Mouse (Mus musculus): ENCODE data around the gene Adamtsl1.

The Adamtsl1 gene

DNA sequence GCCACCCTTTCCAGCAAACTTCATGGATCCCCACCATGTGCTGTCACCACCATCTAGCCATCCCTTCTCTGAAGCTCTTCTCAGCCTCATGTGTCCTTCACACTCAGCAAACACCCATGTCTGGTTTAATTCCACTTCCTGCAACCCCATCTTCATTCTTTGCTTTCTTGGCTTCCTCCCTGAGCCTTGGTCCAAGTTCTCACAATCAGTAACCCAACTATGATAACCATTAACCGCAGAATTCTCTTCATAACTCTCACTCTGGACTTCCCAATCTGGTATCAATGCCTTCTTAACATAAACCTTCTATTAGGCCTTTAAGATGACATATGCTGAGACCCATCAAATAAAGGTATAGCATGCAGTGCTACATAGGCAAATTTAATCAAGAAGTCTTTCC, 815.5 kb downstream of the Adamtsl1 start:
- DNase-seq: no peak

GRCm38 (mm10) chr4:86335861-86336415, 822.0 kb downstream of the Adamtsl1 start:
- no peak for DNase-seq

- DNase-seq: no peak
These were observed 823.3 kb downstream of the Adamtsl1 start for GRCm38 (mm10) chr4:86337216-86337765.

DNA sequence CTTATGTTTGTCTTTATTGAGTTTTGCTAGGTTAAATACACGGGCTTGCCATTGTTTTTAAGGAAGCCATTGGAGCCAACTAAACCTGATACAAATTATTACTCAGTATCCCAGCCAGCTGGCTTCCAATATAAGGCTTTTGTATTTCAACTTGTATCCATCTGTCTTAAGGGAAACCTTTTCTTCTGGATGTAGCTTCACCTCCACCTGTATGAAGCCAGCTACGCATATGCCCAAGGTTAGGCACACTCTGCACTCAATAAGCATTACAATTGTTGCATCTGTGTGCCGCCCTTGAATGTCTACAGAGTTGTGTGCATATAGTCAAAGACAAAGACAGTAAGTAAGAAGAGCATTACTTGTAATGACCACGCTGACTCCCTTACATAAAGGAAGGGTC, 835.4 kb downstream of the Adamtsl1 start:
- no peak for DNase-seq

DNA sequence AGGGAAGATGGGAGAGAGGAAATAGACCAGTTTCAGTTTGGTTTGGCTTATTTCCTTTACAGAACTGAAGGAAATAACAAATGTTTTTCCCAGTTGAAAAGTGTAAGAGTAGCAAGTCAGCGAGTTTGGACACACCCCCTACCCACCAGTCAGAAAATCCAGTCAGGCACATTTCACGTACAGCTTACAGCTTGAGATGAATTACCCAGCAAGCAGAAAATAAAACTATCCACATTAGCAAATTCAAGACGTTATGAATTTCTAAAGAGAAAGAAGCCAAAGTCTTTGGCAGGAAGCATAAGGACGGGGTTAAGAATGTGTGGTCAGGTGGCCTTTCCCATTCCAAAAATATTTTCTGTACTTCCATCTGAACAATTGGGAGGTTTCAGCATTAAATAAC, 838.1 kb downstream of the Adamtsl1 start:
- DNase-seq: no peak

DNA sequence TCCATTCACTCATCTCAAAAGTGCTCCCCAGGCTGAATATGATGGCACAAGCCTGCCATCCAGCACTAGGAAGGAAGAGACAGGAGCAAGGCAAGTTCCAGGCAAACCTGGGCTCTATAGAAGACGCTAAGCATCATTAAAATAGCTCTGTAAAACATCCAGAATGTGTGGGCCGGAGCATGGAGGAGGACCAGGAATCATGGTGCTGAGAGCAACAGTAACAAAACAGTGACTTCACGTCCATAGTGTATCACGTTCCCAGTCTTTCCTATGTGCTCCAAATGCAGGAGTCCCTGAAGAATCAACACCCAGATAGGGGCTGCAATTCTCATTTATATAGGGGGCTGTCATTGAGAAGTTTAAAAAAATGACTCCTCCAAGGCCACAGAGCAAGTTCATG, 839.6 kb downstream of the Adamtsl1 start:
- no peak for DNase-seq

DNA sequence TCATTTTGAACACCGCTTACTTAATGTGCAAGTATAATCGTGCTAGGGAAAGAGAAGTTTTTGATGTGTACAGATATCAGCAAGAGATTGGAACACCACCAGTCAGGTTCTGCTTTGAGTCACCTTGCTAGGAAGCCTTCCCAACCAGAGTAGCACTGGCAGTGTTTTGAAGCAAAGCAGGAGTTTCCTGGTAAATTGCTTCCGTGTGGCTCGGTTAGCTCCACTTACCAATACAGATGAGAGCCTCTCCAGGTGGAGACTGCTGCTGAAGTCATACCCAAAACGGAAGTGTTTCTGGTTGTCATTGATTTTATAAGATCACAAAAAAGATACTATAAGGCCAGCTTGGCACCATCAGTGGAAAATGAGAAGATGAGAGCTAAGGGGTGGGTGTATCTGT, 845.4 kb downstream of the Adamtsl1 start:
- DNase-seq: no peak

- DNase-seq: no peak
These were observed 855.1 kb downstream of the Adamtsl1 start for GRCm38 (mm10) chr4:86369055-86369454.

DNA sequence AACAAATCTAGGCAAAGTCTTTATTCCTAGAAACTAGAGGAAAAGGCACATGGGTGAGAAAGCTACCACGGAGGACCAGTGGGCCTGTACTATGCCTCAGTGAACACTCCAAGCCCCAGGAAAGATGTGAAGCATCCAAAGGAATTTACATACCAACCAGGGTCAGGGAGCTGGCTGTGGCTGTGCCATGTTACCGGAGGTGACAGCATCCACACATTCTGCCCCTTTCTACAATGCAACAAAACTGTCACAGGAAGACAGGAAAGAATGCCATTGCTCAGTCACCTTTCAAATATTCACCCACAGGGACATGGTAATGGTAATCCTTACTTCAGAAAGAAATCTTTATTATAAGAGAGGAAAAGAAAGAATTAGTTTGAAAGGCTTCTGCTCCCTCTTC, 859.2 kb downstream of the Adamtsl1 start:
- DNase-seq: no peak

DNA sequence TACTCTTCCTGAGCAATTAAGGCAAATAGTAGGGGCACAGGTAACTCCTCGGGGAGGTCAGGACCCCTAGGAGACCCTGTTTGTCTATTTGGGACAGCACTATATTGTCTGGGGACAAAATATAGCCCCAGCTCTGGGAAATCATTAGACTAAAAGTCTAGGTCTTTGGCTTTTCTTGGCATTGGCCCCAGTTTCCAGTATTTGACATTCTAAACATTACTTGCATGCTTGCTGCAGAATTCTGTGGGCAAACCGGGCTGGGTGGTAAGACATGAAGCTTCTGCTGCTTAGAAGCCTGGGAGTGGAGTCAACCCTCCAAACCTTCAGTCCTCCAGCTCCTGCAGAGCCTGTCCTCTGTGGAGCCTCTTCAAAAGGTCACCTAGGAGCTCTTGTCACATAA, 869.2 kb downstream of the Adamtsl1 start:
- DNase-seq: no peak

GRCm38 (mm10) chr4:86385121-86385520, 871.1 kb downstream of the Adamtsl1 start:
- no peak for DNase-seq

DNA sequence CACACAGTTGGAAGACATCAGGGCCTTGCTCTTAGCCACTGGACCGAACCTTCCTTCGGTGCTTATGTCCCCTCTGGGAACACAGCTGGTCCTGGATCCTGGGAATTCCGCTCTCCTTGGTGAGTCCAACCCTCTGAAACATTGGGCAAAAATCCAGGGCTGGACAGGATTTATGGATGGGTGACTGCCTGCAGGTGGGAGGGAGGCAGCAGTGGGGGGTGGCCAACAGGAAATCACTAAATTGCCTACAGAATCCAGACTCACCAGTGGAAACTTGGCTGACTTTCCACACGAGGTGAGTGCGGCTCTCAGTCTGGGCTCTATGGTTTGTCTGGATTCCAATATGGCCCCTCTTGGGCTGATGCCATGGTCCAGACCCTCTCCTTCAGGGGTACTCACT, 874.5 kb downstream of the Adamtsl1 start:
- peak; percentile 24 to 30 for DNase-seq

DNA sequence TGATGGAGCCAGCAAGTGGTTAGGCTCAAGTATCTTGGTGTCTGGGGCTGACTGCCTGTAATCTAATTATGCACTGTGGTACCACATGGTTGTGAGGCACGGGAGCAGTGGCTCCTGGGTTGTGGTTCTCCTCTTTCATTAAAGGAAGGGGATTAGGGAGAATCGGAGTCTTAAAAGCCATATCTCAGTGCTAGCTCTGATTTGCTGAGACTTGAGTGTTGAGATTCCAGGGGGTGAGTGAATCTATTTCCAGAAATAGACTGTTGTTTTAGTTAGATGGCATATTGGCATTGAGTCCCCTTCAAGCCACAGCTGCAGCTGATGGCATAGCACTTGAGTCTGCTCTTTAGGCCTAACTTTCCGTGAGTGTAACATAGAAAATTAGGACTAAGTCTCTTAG, 877.2 kb downstream of the Adamtsl1 start:
- DNase-seq: no peak

DNA sequence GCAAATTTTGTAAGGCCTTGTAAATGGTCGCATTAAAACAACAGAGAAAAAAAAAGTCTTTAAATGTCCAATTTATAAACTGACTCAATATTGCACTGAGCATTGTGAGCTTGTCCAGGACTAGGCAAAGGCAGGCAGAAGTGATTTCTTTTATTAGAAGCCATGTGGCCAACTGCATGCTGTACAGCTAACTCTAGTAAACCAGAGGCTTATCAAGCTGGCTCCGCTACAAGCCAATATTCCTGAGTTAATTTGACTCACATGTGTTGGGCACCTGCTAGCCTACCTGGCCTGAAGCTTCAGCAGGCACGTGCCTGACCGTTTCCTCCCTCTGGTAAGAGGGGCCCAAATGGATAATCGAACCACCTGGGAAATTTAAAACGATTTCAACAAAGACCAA, 881.7 kb downstream of the Adamtsl1 start:
- no peak for DNase-seq

- DNase-seq: no peak
These were observed 882.8 kb downstream of the Adamtsl1 start for GRCm38 (mm10) chr4:86396672-86397288.

DNA sequence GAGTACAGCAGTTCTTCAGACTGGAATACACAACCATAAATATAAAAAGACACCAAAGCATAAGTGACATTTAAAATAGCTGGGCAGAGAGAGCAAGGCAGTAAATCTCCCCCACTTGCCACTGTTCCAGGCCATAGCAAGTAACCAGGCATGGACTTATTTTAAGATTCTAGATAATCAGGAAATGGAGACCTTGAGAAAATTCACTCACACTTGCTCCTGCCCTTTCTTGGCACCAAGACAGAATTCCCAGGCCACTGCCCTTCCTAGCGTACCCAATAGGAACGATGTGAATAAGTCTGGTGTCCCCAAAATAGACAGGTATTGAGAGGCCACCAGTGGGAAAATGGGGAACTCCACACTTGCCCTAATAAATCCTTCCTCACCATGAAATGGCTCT, 883.5 kb downstream of the Adamtsl1 start:
- DNase-seq: no peak

DNA sequence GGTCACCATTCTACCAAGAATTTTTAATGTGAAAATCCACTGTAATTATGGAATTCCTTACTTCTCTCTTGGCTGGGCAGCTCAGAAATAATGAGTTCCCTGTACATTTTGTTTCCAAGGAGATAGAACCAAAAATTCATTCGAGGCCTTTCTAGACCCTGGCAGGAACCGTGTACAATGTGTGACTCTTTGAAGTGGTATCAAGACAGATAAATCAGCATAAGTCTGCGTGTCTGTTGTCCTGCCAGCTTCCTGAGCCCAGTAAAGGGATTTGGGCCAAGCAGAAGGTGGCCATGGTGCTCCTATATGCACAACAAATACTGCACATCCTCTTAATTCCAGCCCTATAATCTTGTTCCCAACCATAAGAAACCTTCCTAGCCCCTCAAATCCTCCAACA, 887.1 kb downstream of the Adamtsl1 start:
- DNase-seq: no peak

GRCm38 (mm10) chr4:86406501-86407199, 892.7 kb downstream of the Adamtsl1 start:
- no peak for DNase-seq

GRCm38 (mm10) chr4:86407200-86407527, 893.2 kb downstream of the Adamtsl1 start:
- DNase-seq: no peak

DNA sequence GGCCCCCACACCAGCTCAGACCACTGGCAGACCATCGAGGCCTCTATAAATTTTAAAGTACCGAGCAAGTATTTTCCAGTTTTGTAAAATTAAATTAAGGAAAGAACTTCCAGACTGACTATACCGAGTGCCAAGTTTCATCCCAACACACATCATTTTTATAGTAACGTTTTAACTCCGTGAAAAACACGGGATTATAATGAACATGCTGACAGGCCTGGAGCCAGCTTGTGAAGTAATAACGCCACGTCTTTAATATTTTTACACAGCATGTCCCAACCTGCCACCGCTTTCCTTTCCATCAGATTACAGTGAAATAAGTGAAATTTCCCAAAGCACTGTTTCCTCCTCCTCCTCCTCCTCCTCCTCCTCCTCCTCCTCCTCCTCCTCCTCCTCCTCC, 894.4 kb downstream of the Adamtsl1 start:
- no peak for DNase-seq

- DNase-seq: no peak
These were observed 897.0 kb downstream of the Adamtsl1 start for GRCm38 (mm10) chr4:86410946-86411345.

DNA sequence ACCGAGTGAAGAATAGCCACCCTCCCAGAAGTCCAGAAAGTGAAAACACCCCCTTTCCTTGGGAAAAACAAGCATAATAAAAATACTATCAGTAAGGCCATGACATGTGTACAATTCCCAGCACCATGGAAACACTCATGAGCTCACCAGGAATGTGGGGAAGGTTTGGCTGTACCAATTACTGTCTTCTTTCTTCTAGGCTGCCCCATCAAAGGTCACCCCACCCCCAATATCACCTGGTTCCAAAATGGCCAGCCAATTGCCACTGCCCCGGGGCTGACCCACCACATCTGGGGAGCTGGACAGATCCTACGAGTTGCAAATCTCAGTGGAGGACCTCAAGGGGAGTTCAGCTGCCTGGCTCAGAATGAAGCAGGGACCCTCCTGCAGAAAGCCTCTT, 899.4 kb downstream of the Adamtsl1 start:
- DNase-seq: no peak

- DNase-seq: no peak
These were observed 902.5 kb downstream of the Adamtsl1 start for GRCm38 (mm10) chr4:86416401-86417025.

DNA sequence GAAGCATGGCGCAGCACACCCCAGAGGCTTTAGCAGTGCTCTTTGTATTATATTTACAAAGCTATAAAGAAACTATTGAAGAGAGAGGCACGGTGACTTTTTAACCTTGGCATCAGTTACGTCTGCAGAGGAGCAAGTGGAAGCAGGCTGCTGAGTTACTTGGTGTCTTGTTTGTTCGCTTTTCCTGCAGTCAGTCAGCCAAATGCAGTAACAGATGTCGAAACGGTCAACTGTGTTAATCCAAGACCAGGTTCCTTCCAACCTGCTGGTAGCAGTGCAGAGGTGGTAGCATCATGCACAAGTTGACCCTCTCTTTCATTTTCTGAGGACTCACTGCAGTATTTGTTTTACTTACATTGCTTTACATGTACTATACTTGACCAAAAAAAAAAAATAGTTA, 908.6 kb downstream of the Adamtsl1 start:
- no peak for DNase-seq
